Mouse (Mus musculus): ENCODE data around the gene Bfsp2. TPM values are rescaled to one million over a fixed set of nuclear protein-coding genes. Genes with fewer than 3 reads are reported as not detected.

Gene Bfsp2
- polyA plus RNA-seq, 1 experiment = 0.33 TPM

- 76% methylated on average over 3 of the region's 3 CpGs for WGBS
- H3K4me3 ChIP-seq (replicated peaks; ENCODE audit: extremely low read depth, low read depth, low read length) = no peak overlapping the region
- TF ChIP-seq POLR2A (IDR thresholded peaks at IDR 0.05; ENCODE audit: borderline replicate concordance, extremely low read depth, low read depth, low read length) (no peak), CTCF (IDR thresholded peaks at IDR 0.05; ENCODE audit: insufficient read depth, low read length) (no peak)
- DNase-seq = no peak
- no peaks in the 10 kb centered on the region for H3K4me1 ChIP-seq (ENCODE audit: control insufficient read depth, insufficient read depth, low read length)
These were observed 23.5 kb upstream of the Bfsp2 start for GRCm38 (mm10) chr9:103503586-103504298.

- no peak for DNase-seq
- Histone ChIP-seq H3K4me1 (ENCODE audit: control insufficient read depth, insufficient read depth, low read length) (no peaks in the 10 kb centered on the region), H3K4me3 (replicated peaks; ENCODE audit: extremely low read depth, low read depth, low read length) (no peak overlapping the region)
- TF ChIP-seq POLR2A (IDR thresholded peaks at IDR 0.05; ENCODE audit: borderline replicate concordance, extremely low read depth, low read depth, low read length) (no peak), CTCF (IDR thresholded peaks at IDR 0.05; ENCODE audit: insufficient read depth, low read length) (no peak)
- 92% methylated on average over 2 of the region's 2 CpGs for WGBS
These were observed 22.4 kb upstream of the Bfsp2 start for GRCm38 (mm10) chr9:103502655-103503054.

- no peak for DNase-seq
- H3K4me1 ChIP-seq (ENCODE audit: control insufficient read depth, insufficient read depth, low read length) = no peaks in the 10 kb centered on the region
- TF ChIP-seq POLR2A (IDR thresholded peaks at IDR 0.05; ENCODE audit: borderline replicate concordance, extremely low read depth, low read depth, low read length) (no peak), CTCF (IDR thresholded peaks at IDR 0.05; ENCODE audit: insufficient read depth, low read length) (no peak)
- 24% methylated on average over 14 of the region's 14 CpGs for WGBS
- no peak overlapping the region for H3K4me3 ChIP-seq (replicated peaks; ENCODE audit: extremely low read depth, low read depth, low read length)
These were observed 21.7 kb upstream of the Bfsp2 start for GRCm38 (mm10) chr9:103501861-103502364.

GRCm38 (mm10) chr9:103499366-103499765 lies 19.1 kb upstream of the Bfsp2 start:
- no peak for DNase-seq
- TF ChIP-seq POLR2A (IDR thresholded peaks at IDR 0.05; ENCODE audit: borderline replicate concordance, extremely low read depth, low read depth, low read length) (no peak), CTCF (IDR thresholded peaks at IDR 0.05; ENCODE audit: insufficient read depth, low read length) (no peak)
- no peak overlapping the region for H3K4me3 ChIP-seq (replicated peaks; ENCODE audit: extremely low read depth, low read depth, low read length)
- H3K4me1 ChIP-seq (ENCODE audit: control insufficient read depth, insufficient read depth, low read length) = no peaks in the 10 kb centered on the region
- WGBS = 93% methylated on average over 18 of the region's 18 CpGs

- H3K4me1 ChIP-seq (ENCODE audit: control insufficient read depth, insufficient read depth, low read length) = no peaks in the 10 kb centered on the region
- WGBS = 56% methylated on average over 8 of the region's 8 CpGs
- DNase-seq = no peak
- no peak overlapping the region for H3K4me3 ChIP-seq (replicated peaks; ENCODE audit: extremely low read depth, low read depth, low read length)
- TF ChIP-seq POLR2A (IDR thresholded peaks at IDR 0.05; ENCODE audit: borderline replicate concordance, extremely low read depth, low read depth, low read length) (no peak), CTCF (IDR thresholded peaks at IDR 0.05; ENCODE audit: insufficient read depth, low read length) (no peak)
These were observed 18.5 kb upstream of the Bfsp2 start for GRCm38 (mm10) chr9:103498699-103499098.

- Histone ChIP-seq H3K4me1 (ENCODE audit: control insufficient read depth, insufficient read depth, low read length) (no peaks in the 10 kb centered on the region), H3K4me3 (replicated peaks; ENCODE audit: extremely low read depth, low read depth, low read length) (no peak overlapping the region)
- WGBS = 69% methylated on average over 11 of the region's 11 CpGs
- TF ChIP-seq CTCF (IDR thresholded peaks at IDR 0.05; ENCODE audit: insufficient read depth, low read length) = no peak
- no peak for TF ChIP-seq POLR2A (IDR thresholded peaks at IDR 0.05; ENCODE audit: borderline replicate concordance, extremely low read depth, low read depth, low read length)
- no peak for DNase-seq
These were observed 15.2 kb upstream of the Bfsp2 start for GRCm38 (mm10) chr9:103495391-103495790.

- H3K4me3 ChIP-seq (replicated peaks; ENCODE audit: extremely low read depth, low read depth, low read length) = no peak overlapping the region
- TF ChIP-seq CTCF (IDR thresholded peaks at IDR 0.05; ENCODE audit: insufficient read depth, low read length) (peak; percentile 78; the same call in 1 of the 2 replicates), POLR2A (IDR thresholded peaks at IDR 0.05; ENCODE audit: borderline replicate concordance, extremely low read depth, low read depth, low read length) (no peak)
- DNase-seq = peak; percentile 37
- WGBS = 38% methylated on average over 7 of the region's 7 CpGs
- no peaks in the 10 kb centered on the region for H3K4me1 ChIP-seq (ENCODE audit: control insufficient read depth, insufficient read depth, low read length)
These were observed 14.3 kb upstream of the Bfsp2 start for GRCm38 (mm10) chr9:103494346-103495020.

- Histone ChIP-seq H3K4me3 (replicated peaks; ENCODE audit: extremely low read depth, low read depth, low read length) (no peak overlapping the region), H3K4me1 (ENCODE audit: control insufficient read depth, insufficient read depth, low read length) (no peaks in the 10 kb centered on the region)
- 76% methylated on average over 8 of the region's 8 CpGs for WGBS
- no peak for DNase-seq
- TF ChIP-seq CTCF (IDR thresholded peaks at IDR 0.05; ENCODE audit: insufficient read depth, low read length) = no peak
- TF ChIP-seq POLR2A (IDR thresholded peaks at IDR 0.05; ENCODE audit: borderline replicate concordance, extremely low read depth, low read depth, low read length) = no peak
These were observed 11.8 kb upstream of the Bfsp2 start for GRCm38 (mm10) chr9:103491985-103492384.

GRCm38 (mm10) chr9:103490439-103490838 lies 10.2 kb upstream of the Bfsp2 start:
- TF ChIP-seq POLR2A (IDR thresholded peaks at IDR 0.05; ENCODE audit: borderline replicate concordance, extremely low read depth, low read depth, low read length) = no peak
- TF ChIP-seq CTCF (IDR thresholded peaks at IDR 0.05; ENCODE audit: insufficient read depth, low read length) = peak; percentile 83
- DNase-seq = peak; percentile 76
- no peaks in the 10 kb centered on the region for H3K4me1 ChIP-seq (ENCODE audit: control insufficient read depth, insufficient read depth, low read length)
- H3K4me3 ChIP-seq (replicated peaks; ENCODE audit: extremely low read depth, low read depth, low read length) = no peak overlapping the region
- WGBS = 16% methylated on average over 2 of the region's 2 CpGs

Data from lung, adult 2 months (tissue).